ENCODE assay signal across 13 mouse cellular contexts in genomic region chr6:59667356-59667755, GRCm38 (mm10).
A peak's percentile ranks its signal among the peaks of the same experiment; 100 is the strongest.
DNase-seq lines count a peak whose midpoint lies in the region; ATAC-seq and TF ChIP-seq lines count a peak whose summit lies in the region.
"Had no signal": no experiment of that assay in that cellular context is flagged by ENCODE, and none has a peak within 500 bp of the region (broad histone marks: within the 10 kb centered on the region; RNA-seq: fewer than 3 reads in every experiment).

No protein-coding gene starts in this region.

- no peak overlapping the region for H3K27ac ChIP-seq in kidney, adult 2 months (ENCODE audit: insufficient read depth, low read depth, low read length)
- no peak overlapping the region for H3K27ac ChIP-seq in forebrain, embryonic 16.5 days (ENCODE audit: low read length)
- H3K27ac ChIP-seq: embryonic facial prominence, embryonic 15.5 days; hindbrain, embryonic 13.5 days; liver, embryonic 13.5 days; neural tube, embryonic 12.5 days had no signal

- no peaks in the 10 kb centered on the region; the same call in 1 of the 2 replicates for H3K27me3 ChIP-seq in kidney, adult 2 months (replicated peaks; ENCODE audit: control insufficient read depth, insufficient read depth, low read length)
- no peaks in the 10 kb centered on the region for H3K27me3 ChIP-seq in forebrain, embryonic 16.5 days (replicated peaks; ENCODE audit: control insufficient read depth, insufficient read depth, low read length)
- H3K27me3 ChIP-seq: embryonic facial prominence, embryonic 15.5 days; hindbrain, embryonic 13.5 days; liver, embryonic 13.5 days; megakaryocyte, embryonic 14.5 days; neural tube, embryonic 12.5 days had no signal

- no peaks in the 10 kb centered on the region for H3K4me1 ChIP-seq in kidney, adult 2 months (ENCODE audit: control insufficient read depth, insufficient read depth, low read length)
- no peaks in the 10 kb centered on the region for H3K4me1 ChIP-seq in forebrain, embryonic 16.5 days (replicated peaks; ENCODE audit: control insufficient read depth, insufficient read depth, low read length)
- H3K4me1 ChIP-seq: embryonic facial prominence, embryonic 15.5 days; hindbrain, embryonic 13.5 days; liver, embryonic 13.5 days; megakaryocyte, embryonic 14.5 days; neural tube, embryonic 12.5 days had no signal

- H3K9ac ChIP-seq in forebrain, embryonic 16.5 days (replicated peaks; ENCODE audit: low read depth, low read length) = no peak overlapping the region
- H3K9ac ChIP-seq: embryonic facial prominence, embryonic 15.5 days; hindbrain, embryonic 13.5 days; liver, embryonic 13.5 days; neural tube, embryonic 12.5 days had no signal

- H3K4me2 ChIP-seq in forebrain, embryonic 16.5 days (ENCODE audit: low read length) = no peak overlapping the region
- H3K4me2 ChIP-seq: embryonic facial prominence, embryonic 15.5 days; heart, embryonic 11.5 days; hindbrain, embryonic 13.5 days; liver, embryonic 13.5 days; neural tube, embryonic 12.5 days had no signal

- peak; percentile 46 for DNase-seq in kidney, adult 2 months
- no peak for DNase-seq in kidney, postnatal 10 days
- peak; percentile 4 for DNase-seq in ovary, postnatal 14 days (ENCODE audit: low spot score)
- no peak for DNase-seq in ovary, postnatal 10 days (ENCODE audit: low spot score)
- DNase-seq in brain, adult 2 months (ENCODE audit: low read depth, low spot score) = peak; percentile 23
- no peak for DNase-seq in right cerebral cortex, postnatal 4 days
- DNase-seq: liver, embryonic 13.5 days had no signal

- peak; percentile 45 for TF ChIP-seq CTCF in kidney, adult 2 months (conservative IDR thresholded peaks at IDR 0.05; ENCODE audit: insufficient read depth, insufficient read length, low read depth, low read length)

- 56% methylated on average over 3 of the region's 3 CpGs for WGBS in kidney, adult 2 months
- 75% methylated on average over 3 of the region's 3 CpGs for WGBS in forebrain, embryonic 16.5 days

- no peak for ATAC-seq in forebrain, embryonic 16.5 days

- no peaks in the 10 kb centered on the region for H3K36me3 ChIP-seq in kidney, adult 2 months (ENCODE audit: control insufficient read depth, insufficient read depth, low read length)
- H3K36me3 ChIP-seq in forebrain, embryonic 16.5 days (ENCODE audit: control insufficient read depth, insufficient read depth) = no peaks in the 10 kb centered on the region
- H3K36me3 ChIP-seq: embryonic facial prominence, embryonic 15.5 days; hindbrain, embryonic 13.5 days; liver, embryonic 13.5 days; neural tube, embryonic 12.5 days had no signal

- no peaks in the 10 kb centered on the region for H3K9me3 ChIP-seq in forebrain, embryonic 16.5 days (ENCODE audit: control insufficient read depth, low read length)
- H3K9me3 ChIP-seq: embryonic facial prominence, embryonic 15.5 days; hindbrain, embryonic 13.5 days; liver, embryonic 13.5 days; megakaryocyte, embryonic 14.5 days; neural tube, embryonic 12.5 days had no signal

- H3K4me3 ChIP-seq in kidney, adult 2 months (ENCODE audit: insufficient read depth, low read depth, low read length) = no peak overlapping the region
- H3K4me3 ChIP-seq in forebrain, embryonic 16.5 days (replicated peaks; ENCODE audit: low read length) = no peak overlapping the region
- H3K4me3 ChIP-seq: embryonic facial prominence, embryonic 15.5 days; hindbrain, embryonic 13.5 days; liver, embryonic 13.5 days; megakaryocyte, embryonic 14.5 days; neural tube, embryonic 12.5 days had no signal

- no peak for TF ChIP-seq POLR2A in kidney, adult 2 months (IDR thresholded peaks at IDR 0.05; ENCODE audit: low read depth, low read length)

Comparison
In these comparisons a context has a peak if more than half of its experiments do, and no peak if none do; other contexts are left out.
1. DNase-seq: peak in kidney, adult 2 months (single experiment), ovary, postnatal 14 days (single experiment) and brain, adult 2 months (single experiment); none in kidney, postnatal 10 days (single experiment), ovary, postnatal 10 days (single experiment) and right cerebral cortex, postnatal 4 days (single experiment).